Mouse (Mus musculus) adrenal gland, adult (tissue): ENCODE data around the gene Spint3.

Source experiments
- DNase-seq, 2 experiments: peaks; one replicate each; pipeline ENCODE4 v3.0.0; 2022 to 2023; ENCODE audit warnings: low spot score in 1 of 2; ENCODE audit not compliant: inconsistent age in 2 of 2

The Spint3 gene

DNA sequence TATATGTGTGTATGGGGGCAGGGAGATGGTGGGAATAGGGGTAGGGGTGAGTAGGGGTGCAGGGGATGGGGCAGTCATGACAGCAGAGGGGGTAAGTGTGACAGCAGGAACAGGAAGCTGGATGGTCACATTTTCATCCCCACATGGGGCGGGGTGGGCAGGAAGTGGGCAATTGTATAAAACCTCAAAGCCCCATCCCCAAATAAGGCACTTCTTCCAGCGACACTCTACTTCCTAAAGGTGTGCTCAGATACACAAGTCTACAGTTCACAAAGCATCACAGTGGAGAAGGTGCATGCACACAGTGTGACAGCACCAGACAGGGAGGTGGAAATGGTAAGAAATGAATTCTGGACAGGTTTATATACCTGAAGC, 22.4 kb downstream of the Spint3 start:
- no peak for DNase-seq

DNA sequence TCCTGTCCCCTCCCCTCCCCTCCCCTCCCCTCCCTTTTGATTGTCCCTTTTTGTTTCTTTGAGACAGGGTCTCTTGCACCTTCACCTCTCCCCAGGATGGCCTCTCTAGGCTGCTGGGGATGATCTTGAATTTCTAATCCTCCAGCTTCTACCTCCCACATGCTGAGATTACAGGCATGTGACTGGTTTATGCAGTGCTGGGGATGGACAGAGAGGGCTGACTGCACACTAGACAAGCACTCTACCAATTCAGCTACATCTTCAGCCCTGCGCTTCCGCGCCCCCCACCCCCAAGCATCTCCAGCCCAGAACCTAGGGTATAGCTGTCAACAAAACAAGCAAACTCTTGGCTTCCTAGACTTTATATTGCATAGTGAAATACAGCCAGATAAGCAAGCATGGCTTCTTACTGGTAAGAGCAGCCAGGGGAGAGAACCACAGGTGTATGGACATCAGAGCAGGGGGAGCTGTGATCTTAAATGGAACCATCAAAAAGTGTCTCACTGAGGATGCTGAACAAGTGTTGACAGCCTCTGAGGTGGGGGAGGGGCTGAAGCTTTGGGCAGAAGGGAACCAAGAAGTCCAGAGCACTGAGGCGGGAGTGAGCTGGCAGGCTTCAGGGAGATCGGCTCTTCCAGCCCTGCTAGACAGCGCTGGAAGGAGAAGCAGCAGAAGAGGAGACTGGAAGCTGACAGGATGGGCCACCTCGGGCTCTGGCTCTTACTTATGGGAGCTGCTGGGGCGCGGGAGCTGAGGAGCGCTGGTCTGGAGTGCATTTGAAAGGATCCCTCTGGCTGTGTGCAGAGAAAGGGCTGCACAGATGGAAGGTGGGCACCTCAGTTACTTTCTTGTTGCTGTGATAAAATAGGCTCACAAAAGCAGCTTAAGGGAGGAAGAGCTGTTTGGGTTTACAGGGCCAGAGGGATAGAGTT, 23.0 kb downstream of the Spint3 start:
- no peak for DNase-seq

DNA sequence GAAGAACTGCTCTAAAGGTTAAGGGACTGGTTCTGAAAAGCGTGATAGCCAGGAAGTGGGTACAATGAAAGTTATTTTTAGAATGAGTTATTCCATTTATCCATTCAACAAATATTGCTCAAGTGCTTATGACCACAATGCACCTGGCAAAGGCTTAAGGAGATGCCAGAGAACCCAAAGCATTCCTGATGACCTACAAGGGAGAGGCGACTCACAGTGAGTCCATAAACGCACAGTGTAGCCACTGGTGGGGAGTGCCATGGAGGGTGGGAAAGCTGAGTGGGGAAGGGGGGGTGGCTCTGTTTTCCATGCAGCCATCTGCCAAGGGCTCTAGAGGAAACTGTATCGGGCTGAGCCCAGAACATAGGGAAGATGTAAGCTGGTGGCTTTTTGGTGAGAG, 23.9 kb downstream of the Spint3 start:
- no peak for DNase-seq

DNA sequence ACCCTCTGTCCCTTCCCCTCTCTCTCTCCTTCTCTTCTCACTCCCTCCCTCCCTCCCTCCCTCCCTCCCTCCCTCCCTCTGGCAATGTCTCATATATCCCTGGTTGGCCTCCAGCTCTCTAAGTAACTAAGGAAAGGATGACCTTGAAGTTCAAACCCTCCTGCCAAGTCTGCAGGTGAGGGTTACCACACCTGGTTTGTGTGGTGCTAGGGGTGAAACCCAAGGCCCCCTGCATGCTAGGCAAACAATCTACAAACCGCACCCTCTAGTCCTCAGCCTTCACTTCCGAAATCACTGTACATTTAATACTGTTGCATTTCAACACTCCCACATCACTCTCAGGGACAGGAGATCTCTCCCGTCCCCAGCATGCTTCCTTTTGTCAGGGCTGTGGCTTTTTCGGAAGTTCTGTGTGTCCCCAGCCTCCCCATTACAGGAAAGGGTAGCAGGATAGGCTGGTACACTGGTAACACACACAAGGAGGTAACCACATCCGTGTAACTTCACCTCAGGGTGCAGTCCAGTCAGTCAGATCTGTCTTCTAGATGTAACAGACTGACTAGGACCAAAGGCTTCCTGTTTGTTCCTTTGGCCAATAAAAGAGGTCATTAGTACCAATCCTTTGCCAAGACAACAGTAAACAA, 28.7 kb downstream of the Spint3 start:
- no peak for DNase-seq

DNA sequence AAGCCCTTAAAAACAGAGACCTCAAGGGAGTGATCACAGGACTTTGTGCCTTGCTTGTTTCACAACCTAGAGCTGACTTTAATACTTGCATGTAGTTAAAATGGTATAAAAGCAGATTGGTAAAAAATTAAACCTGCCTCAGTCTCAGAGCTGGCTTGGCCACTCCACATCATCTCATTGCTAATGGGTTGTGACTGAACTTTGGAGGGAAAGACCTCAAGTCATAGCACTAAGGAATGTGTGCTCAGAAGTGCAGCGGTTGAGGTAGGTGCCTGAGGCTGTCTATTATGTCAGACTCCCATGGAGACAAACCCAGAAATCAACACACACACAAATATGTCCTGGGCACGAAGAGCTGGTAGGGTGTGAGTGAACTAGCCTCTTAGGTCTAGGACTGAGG, 29.5 kb downstream of the Spint3 start:
- DNase-seq, result no peak

DNA sequence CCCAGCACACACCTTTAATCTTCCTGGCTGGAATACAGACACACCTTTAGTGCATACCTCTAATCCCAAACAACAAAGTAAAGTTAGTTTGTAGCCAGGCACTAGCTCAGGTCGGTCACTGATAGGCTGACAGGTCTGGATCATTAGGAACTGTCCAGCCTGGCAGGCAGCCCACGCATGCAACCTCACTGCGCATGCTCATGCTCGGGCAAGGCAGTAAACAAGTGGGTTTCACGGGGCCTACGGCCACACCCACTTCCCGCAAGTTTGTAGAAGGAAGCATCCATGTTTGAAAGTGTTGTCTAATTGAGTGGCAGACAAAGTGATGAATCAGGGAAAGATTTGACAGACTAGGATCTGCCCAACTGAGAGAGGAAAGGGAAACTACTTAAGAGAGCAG, 30.7 kb downstream of the Spint3 start:
- DNase-seq, result no peak

DNA sequence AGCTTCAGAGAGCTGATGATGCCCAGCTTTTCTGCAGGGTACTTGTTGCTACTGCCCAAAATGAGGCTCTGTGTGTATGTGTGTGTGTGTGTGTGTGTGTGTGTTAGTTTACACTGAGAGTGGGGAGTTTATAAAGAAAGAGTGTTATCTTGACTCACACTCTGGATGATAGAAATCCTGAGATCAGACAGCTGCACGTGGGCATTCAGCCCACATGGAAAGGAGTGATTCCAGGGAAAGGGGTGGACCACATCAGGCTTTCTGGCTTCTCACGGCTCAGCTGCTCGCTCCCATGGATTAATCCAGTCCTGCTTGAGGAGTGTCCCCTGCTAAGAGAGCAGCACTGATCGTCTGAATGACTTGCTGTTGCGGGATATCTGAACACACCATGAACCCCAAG, 31.1 kb downstream of the Spint3 start:
- DNase-seq, result no peak

DNA sequence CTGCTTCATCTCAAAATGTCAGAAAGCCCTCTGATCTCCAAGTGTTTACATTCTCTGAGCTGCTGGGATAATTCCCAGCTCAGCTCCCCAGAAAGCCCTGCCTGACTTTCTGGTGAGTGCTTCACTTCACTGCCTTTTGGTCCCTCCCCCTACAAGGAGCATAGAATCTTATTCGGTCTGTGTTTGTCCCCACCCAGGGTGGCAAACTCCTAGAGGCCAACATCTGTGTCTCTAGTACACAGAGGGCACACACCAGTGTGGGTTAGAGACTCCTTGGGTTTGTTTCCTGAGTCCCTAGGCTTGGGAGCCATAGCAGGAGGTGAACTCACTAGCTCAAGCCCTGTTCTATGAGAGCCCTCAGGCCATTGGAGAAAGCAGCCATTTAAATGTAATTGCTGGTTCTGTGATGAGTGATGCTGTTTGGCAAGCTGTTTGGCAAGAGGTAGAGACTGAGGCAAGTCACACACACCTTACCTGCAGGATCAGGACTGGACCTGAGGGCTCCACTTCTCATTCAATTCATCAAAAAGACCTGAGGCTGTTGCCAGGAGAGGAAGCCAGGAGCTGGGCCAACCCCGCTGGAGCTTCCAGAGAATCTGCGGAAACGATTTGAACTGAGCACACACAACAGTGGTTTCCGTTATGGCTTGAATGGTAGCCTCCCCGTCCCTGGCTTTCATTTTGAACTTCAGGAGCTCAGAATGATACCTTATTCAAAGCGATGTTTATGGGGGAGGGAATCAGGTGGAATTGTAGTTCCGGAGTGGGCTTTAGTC, 32.4 kb downstream of the Spint3 start:
- no peak for DNase-seq

DNA sequence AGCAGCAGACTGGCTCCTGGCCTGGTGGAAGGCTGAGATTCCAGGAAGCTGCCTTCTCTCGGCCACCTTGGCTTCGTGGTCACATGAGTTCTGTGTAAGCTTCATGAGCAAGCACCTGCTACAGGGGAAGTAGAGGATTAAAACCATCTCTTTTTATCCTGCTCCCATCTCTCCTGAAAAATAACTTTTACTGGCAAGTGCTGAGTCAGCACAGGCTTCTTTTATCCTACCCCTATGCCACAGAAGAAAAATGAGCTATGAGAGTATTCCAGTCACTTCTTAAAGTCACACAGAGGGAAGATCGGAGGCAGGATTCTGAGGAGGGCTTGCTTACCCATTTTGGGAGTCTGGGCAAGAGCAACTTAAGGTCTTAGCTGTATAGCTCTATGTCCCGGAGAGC, 36.3 kb downstream of the Spint3 start:
- DNase-seq, result no peak

DNA sequence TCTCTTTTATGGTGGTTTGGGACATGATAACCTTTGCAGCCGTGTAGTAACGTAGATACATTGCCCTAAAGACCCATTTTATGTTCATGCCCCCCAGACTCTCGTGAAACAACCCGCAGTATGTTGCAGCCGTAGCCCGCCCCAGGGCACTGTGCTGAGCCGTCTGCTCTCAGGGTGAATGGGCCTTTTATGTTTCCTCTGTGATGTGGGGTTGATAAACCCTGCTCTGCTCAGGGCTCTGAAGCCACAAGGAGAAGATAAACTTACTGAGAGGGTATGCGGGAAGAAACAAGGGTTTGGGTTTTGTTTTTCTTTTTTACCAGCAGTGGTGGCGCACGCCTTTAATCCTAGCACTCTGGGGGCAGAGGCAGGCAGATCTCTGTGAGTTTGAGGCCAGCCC, 38.9 kb downstream of the Spint3 start:
- no peak for DNase-seq

DNA sequence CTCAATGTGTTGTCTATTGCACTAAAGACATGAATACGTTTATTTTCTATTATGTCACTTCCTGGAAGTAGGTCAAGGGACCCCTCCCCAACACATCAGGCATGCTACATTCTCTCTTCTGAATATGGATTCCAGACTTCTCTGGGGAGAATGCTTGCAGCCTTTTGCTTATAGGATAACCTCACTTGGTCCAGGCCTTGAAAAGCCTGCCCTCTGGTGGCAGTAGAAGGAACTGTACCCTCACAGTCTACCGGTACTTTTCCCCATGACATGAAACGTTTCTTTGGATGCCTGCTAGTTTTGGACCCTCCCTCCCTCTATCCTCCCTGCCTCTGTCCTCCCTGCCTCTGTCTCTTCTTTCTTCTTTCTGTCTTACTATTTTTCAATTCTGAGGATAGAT, 42.1 kb downstream of the Spint3 start:
- DNase-seq, result peak; percentile 55 to 87

DNA sequence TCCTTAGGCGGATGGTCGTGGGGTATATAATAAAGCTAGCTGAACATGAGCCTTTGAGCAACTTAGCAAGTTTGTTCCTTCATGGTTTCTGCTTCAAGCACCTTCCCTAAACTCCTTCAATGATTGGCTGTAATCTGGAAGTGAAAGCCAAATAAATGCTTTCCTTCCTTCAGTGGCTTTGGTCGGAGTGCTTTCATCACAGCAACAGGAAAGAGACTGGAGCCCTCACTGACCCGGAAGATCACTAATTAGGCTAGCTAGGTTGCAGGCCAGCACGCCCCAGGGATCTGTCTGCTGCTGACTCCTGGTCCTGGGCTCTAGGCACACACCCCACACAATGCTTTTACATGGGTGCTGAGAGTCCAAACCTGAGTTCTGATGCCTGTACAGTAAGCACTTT, 44.7 kb downstream of the Spint3 start:
- no peak for DNase-seq

DNA sequence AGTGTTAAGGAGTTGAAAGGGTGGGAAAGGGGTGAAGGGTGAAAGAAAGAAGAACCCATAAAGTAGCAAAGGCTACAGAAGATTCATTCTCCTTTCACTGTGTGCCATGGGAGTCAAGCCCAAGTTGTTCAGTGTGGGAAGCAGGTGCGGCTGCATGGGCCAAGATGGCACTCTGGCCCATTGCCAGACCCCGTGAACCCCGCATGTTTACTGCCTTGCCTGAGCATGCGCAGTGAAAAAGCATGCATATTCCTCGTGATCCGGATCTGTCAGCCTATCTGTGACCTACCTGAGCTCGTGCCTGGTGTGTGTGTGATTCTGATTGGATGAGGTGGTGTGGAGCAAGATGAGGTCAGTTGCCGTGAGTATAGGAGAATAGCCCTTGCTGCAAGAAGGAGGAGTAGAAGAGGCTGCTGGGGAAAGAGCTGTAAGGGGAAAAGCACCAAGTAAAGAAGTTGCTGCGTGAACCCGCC, 49.9 kb downstream of the Spint3 start:
- no peak for DNase-seq

DNA sequence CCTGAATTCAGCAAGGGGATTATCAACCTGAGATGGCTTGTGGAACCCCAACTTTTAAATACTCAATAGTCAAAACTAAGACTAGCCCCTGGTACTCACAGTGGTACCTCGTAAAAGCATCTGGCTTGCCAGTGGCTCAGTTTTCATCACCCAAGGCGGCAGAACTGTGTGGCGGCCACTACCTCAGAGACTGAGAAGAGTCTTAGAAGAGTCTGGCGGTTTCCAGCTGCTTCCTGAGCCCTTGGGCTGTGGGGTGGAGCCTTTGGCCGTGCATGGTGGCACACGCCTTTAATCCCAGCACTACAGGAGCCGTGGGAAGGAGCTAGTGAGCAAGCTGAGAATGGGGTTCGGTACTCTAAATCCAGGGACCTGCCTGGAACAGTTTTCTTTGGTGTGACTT, 51.0 kb downstream of the Spint3 start:
- DNase-seq, result no peak

DNA sequence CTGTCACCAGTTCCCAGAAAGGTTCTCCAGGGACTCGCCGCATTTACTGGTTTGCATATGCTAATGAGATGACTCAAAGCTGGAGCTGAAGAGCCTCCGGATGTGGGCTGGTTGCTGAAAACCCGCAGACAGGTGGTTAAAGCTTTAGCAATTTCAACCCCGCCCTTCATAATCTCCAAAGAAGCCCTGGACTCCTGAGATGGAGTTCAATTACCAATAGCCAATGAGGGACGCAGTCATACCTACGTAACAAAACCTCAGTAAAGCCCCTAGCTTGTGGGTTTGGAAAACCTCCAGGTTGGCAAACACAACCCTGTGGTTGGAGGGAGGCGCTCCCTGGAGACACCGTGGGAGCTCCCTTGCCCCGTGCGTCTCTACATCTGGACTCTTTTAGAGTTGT, 51.4 kb downstream of the Spint3 start:
- no peak for DNase-seq

DNA sequence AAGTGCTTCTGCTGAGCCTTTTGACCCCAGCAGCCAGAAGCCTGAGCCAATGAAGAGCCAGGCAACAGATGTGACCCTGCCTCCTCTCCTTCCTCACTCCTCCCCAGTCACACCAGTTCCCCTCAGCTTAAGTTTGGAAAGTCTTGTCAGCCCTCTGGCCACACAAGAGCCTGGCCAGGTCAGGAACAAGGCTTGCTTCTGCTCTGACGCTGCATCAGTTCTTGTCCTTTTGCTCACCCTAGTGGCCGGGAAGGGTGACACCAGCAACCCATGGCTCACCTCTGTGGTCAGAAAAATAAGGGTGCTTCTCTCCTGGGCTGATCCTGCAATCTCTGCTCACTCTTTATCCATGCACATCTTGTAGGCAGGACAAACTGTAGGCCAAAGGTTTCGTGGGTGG, 52.5 kb downstream of the Spint3 start:
- DNase-seq, result peak; percentile 53 to 85
